Mouse (Mus musculus): ENCODE data around the gene Eef1akmt1. TPM values are rescaled to one million over a fixed set of nuclear protein-coding genes. Genes with fewer than 3 reads are reported as not detected.

Eef1akmt1 gene
- polyA plus RNA-seq, 1 experiment = 0.20 TPM

DNA sequence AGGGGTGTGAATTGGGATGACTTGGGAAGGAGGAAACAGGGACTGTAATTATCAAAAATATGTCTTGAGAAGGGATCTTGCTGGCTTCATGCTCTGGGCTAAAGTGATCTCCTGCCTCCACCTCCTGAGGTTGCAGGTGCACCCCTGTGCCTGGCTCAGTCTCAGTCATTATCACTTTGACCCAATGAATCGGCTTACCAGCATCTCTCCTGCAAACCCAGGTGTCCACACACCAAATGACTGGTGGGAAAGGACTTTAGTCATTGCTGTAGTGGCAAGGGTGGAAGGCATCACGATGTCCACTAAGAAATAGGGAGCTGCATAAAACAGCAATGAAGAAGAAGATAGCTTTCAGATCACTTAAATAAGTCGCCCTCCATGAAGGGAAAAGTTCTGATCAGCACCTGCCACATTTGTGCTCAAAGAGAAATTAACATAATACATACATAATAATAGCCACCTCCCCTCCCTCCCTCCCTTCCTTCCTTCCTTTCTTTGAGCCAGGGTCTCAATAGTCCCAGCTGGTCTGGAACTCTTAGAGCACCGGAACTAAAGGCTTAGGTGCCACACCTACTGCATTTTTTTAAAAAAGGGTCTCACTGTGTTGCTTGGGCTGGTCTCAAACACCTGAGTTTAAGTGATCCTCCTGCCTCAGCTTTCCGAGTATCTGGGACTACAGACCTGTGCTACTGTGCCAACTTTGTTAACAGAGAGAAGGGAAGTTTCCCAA, 41.5 kb downstream of the Eef1akmt1 start:
- Histone ChIP-seq H3K27me3 (ENCODE audit: control insufficient read depth) (peaks cover 47% of the 10 kb centered on the region), H3K36me3 (ENCODE audit: control insufficient read depth) (no peaks in the 10 kb centered on the region), H3K4me3 (replicated peaks) (no peak overlapping the region), H3K9me3 (ENCODE audit: control insufficient read depth, low read length) (peaks cover 8% of the 10 kb centered on the region), H3K4me1 (ENCODE audit: control insufficient read depth) (peaks cover 12% of the 10 kb centered on the region)
- TF ChIP-seq GATA1 (IDR thresholded peaks at IDR 0.05; ENCODE audit: low read length) (no peak), TAL1 (IDR thresholded peaks at IDR 0.05; ENCODE audit: low read length) (no peak)

DNA sequence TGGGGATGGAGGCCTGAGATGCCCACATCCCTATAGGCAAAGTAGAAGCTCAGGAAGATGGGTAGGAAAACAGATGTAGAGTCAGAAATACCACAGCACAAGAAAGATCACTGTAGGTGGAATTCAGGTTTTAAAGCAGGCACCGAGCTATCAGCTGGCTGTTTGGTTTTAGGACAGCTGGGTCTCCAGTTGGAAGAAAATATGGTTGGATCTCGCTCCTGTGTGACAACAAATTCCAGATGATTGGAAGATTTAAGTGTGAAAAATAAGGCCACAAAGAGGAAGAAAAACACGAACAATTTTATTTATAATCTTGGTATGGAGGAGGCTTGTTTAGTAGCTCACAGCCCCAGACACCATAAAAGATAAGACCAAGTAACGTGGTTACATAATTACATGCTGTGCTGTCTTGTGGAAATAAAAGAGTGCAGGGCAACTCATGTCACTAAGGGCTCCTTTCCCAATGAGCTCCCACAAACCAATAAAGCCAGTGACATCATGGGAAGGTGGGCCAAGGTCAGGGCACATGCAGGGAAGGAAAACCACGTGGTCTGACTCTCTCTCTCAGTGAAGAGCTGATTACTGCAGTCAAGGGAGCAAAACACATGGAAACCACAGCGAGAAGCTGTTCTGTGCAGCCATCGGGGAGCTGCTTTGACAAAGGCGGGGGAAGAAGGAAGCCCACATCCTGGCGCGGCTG, 42.2 kb downstream of the Eef1akmt1 start:
- Histone ChIP-seq H3K4me3 (replicated peaks) (no peak overlapping the region), H3K27me3 (ENCODE audit: control insufficient read depth) (peaks cover 47% of the 10 kb centered on the region), H3K4me1 (ENCODE audit: control insufficient read depth) (peaks cover 15% of the 10 kb centered on the region), H3K9me3 (ENCODE audit: control insufficient read depth, low read length) (peaks cover 11% of the 10 kb centered on the region), H3K36me3 (ENCODE audit: control insufficient read depth) (no peaks in the 10 kb centered on the region)
- TF ChIP-seq TAL1 (IDR thresholded peaks at IDR 0.05; ENCODE audit: low read length) (no peak), GATA1 (IDR thresholded peaks at IDR 0.05; ENCODE audit: low read length) (no peak)

DNA sequence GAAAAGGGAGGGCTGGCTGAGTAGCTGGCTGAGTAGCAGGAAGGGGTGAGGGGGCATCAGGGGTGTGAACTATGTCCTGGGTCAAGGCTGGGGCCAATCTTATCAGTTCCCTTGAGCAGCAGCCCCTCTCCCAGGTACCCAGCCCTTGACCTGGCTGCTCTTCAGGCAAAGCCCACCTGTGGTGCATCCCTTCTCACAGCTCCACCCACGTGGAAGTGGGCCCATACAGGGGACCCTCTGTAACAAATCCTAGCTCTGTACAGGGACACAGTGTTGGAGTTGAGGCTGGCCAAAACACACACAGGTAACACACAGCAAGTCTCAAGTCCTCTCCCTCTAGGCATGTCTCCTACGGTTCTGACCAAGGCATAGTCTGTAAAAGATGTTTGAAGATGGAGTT, 43.8 kb downstream of the Eef1akmt1 start:
- no peak for TF ChIP-seq GATA1 (IDR thresholded peaks at IDR 0.05; ENCODE audit: low read length)
- TF ChIP-seq TAL1 (IDR thresholded peaks at IDR 0.05; ENCODE audit: low read length) = no peak

DNA sequence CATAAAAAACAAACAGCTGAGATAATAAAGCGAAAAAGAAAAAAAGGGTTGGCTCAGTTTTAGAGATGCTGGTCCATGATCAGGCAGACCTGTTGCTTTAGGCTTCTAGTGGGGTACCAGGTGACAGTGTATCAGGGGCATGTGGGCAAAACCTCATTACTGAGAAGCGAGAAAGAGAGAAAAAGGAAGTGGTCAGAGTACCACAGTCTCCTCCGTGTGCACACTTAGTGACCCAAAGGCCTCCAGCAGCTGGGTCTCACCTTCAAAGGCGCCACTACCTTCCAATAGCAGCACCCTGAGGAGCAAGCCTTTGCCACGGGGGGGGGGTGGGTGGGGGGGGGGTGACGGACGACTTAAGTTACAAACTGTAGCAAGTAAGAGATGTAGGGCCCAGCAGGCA, 44.3 kb downstream of the Eef1akmt1 start:
- peaks cover 14% of the 10 kb centered on the region for H3K9me3 ChIP-seq (ENCODE audit: control insufficient read depth, low read length)
- peaks cover 15% of the 10 kb centered on the region for H3K4me1 ChIP-seq (ENCODE audit: control insufficient read depth)
- H3K27me3 ChIP-seq (ENCODE audit: control insufficient read depth) = peaks cover 65% of the 10 kb centered on the region
- H3K36me3 ChIP-seq (ENCODE audit: control insufficient read depth) = no peaks in the 10 kb centered on the region
- H3K4me3 ChIP-seq (replicated peaks) = no peak overlapping the region
- TF ChIP-seq GATA1 (IDR thresholded peaks at IDR 0.05; ENCODE audit: low read length) = no peak

More for the DNA sequence above, 43.8 kb downstream of the Eef1akmt1 start:
- Histone ChIP-seq H3K27me3 (ENCODE audit: control insufficient read depth) (peaks cover 60% of the 10 kb centered on the region), H3K36me3 (ENCODE audit: control insufficient read depth) (no peaks in the 10 kb centered on the region), H3K9me3 (ENCODE audit: control insufficient read depth, low read length) (peaks cover 14% of the 10 kb centered on the region), H3K4me3 (replicated peaks) (no peak overlapping the region), H3K4me1 (ENCODE audit: control insufficient read depth) (peaks cover 15% of the 10 kb centered on the region)

DNA sequence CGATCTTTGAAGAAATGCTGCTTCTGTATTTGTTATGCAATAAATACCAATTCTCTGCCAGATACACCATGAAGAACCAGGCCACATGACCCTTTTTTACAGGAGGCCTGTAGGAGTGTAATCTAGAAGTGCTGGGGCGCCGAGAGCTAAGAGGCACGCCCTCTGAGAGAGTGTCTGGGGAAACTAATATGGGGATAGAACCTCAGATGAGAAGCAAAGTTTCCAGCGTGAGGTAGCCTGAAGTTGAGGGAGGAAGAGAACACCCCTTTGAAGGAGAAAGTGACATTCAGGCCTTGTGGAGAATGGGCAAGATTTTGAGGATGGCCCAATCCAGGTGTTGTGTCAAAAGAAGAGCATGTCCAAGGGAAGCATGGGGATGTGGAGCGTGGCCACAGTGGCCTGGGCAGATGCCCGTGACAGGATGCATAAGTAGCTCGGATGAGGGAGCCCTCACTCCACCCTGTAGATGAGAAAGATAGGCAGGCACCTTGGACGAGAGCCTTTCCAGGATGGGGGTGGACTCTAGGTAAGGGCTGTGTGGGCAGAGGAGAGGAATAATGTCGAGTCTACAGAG, 45.3 kb downstream of the Eef1akmt1 start:
- peaks cover 65% of the 10 kb centered on the region for H3K27me3 ChIP-seq (ENCODE audit: control insufficient read depth)
- no peak for TF ChIP-seq GATA1 (IDR thresholded peaks at IDR 0.05; ENCODE audit: low read length)
- TF ChIP-seq TAL1 (IDR thresholded peaks at IDR 0.05; ENCODE audit: low read length) = no peak
- peaks cover 14% of the 10 kb centered on the region for H3K9me3 ChIP-seq (ENCODE audit: control insufficient read depth, low read length)
- H3K4me3 ChIP-seq (replicated peaks) = no peak overlapping the region
- peaks cover 15% of the 10 kb centered on the region for H3K4me1 ChIP-seq (ENCODE audit: control insufficient read depth)
- no peaks in the 10 kb centered on the region for H3K36me3 ChIP-seq (ENCODE audit: control insufficient read depth)

DNA sequence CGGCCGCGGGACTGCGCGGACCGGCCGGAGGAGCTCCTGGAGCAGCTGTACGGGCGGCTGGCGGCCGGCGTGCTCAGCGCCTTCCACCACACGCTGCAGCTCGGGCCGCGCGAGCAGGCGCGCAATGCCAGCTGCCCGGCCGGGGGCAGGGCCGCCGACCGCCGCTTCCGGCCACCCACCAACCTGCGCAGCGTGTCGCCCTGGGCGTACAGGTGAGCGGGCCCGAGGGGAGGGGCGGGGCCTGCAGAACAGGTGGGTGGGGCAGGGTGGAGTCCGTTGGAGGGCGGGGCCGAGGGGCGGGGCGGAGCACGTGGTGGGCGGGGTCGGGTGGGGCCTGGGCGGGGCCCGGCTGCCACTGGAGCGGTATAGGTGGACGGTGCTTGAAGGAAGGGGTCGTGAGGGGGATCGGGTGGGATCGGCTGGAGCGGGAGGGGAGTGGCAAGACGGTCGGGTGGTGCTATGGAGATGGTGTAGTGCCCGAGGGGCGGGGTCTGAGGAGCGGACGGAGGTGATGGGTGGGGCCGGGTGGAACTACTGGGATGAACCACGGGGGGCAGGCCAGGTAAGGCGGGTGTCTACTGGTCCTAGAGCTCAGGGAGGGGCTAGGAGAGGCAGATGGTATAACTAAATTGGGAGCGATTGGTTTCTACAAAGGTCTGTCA, 45.9 kb downstream of the Eef1akmt1 start:
- Histone ChIP-seq H3K27me3 (ENCODE audit: control insufficient read depth) (peaks cover 65% of the 10 kb centered on the region), H3K9me3 (ENCODE audit: control insufficient read depth, low read length) (peaks cover 14% of the 10 kb centered on the region), H3K4me3 (replicated peaks) (peak overlapping the region; percentile 58), H3K36me3 (ENCODE audit: control insufficient read depth) (no peaks in the 10 kb centered on the region), H3K4me1 (ENCODE audit: control insufficient read depth) (peaks cover 15% of the 10 kb centered on the region)
- no peak for TF ChIP-seq TAL1 (IDR thresholded peaks at IDR 0.05; ENCODE audit: low read length)
- TF ChIP-seq GATA1 (IDR thresholded peaks at IDR 0.05; ENCODE audit: low read length) = no peak

DNA sequence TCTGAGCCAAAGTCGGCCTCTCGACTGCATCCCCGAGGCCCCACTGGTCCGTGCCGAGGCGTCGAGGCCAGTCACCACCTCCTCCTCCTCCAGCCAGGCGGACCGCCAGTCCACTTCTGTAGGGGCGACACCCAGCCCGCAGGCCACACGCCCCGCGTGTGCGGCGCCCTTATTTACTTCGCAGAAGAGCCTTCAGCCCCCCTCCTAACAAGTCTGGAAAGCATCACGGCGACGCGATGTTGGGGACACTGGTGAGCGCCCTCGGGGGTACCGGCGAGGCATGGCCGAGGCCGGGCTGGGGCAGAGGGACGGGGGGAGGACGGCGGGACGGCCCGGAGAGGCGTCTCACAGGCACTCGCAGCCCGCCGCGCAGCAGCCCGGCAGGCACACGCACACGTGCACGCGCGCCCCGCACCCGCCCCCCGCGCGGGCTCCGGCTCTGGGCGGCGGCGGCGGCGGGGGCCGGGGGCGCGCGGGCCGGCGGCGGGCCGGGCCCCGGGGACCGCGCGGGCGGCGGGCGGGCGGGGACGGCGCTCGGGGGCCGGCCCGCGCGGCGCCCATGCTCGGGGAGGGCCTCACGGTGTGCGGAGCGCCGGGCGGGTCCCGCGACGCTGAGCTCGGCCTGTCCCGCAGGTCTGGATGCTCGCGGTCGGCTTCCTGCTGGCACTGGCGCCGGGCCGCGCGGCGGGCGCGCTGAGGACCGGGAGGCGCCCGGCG, 46.6 kb downstream of the Eef1akmt1 start, which contains the start of gene Il17d:
TSS of gene Il17d (plus strand) at position 107 of the 717 bp plus-strand sequence.
- peak within 1 kb of the TSS; percentile 58 for H3K4me3 ChIP-seq (replicated peaks)
- peaks cover 65% of the 10 kb centered on the region for H3K27me3 ChIP-seq (ENCODE audit: control insufficient read depth)
- H3K4me1 ChIP-seq (ENCODE audit: control insufficient read depth) = peaks cover 15% of the 10 kb centered on the region
- TF ChIP-seq GATA1 (IDR thresholded peaks at IDR 0.05; ENCODE audit: low read length) (no peak), TAL1 (IDR thresholded peaks at IDR 0.05; ENCODE audit: low read length) (no peak)
- no peaks in the 10 kb centered on the region for H3K36me3 ChIP-seq (ENCODE audit: control insufficient read depth)
- H3K9me3 ChIP-seq (ENCODE audit: control insufficient read depth, low read length) = peaks cover 14% of the 10 kb centered on the region

DNA sequence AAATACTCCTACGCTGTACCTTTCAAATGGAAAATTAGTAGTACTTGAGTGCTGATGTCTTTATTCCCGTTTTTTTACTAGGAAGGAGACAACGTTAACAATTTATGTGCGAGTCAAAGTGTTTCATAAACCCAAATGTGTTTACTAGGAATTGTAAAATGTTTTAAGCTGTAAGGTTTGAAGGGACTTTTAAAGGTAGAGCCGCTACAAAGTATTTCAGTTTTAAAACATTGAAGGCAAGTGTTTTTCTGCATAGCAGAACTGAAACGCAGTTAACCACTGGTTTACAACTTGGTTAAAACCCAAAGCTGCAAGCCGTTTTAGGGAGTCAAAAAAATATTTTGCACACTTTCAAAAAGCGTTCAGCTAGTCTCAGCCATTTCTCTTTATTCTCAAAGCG, 47.6 kb downstream of the Eef1akmt1 start:
- Histone ChIP-seq H3K4me1 (ENCODE audit: control insufficient read depth) (peaks cover 15% of the 10 kb centered on the region), H3K27me3 (ENCODE audit: control insufficient read depth) (peaks cover 60% of the 10 kb centered on the region), H3K4me3 (replicated peaks) (no peak overlapping the region), H3K36me3 (ENCODE audit: control insufficient read depth) (no peaks in the 10 kb centered on the region), H3K9me3 (ENCODE audit: control insufficient read depth, low read length) (peaks cover 14% of the 10 kb centered on the region)
- TF ChIP-seq TAL1 (IDR thresholded peaks at IDR 0.05; ENCODE audit: low read length) (no peak), GATA1 (IDR thresholded peaks at IDR 0.05; ENCODE audit: low read length) (no peak)
